Mouse (Mus musculus) activated CD4-positive, CD25-positive, alpha-beta regulatory T cell, adult 4 months (primary cell): Measurements from ENCODE around the gene Vwa7. TPM values are rescaled to one million over a fixed set of nuclear protein-coding genes. Genes with fewer than 3 reads are reported as not detected.
A peak's percentile ranks its signal among the peaks of the same experiment; 100 is the strongest.

Experiments
- ATAC-seq: one replicate; pipeline ENCODE4 v1.8.0; 2017
- polyA plus RNA-seq, 2 experiments: library from polyadenylated mRNA; unstranded; fragments of 100-300 nt; shearing (Covaris generic); gene quantifications; one replicate each; pipeline ENCODE4 v1.2.1; 2017

Vwa7 gene
- polyA plus RNA-seq, 2 experiments from 2014 or later = 0.11 to 0.12 TPM

- ATAC-seq = peak; percentile 80
These were observed 30.5 kb downstream of the Vwa7 start, which contains the start of gene Msh5 for GRCm38 (mm10) chr17:35046681-35047455. Gene Msh5 (minus strand): TSS chr17:35046745.

GRCm38 (mm10) chr17:35047688-35048087, 31.3 kb downstream of the Vwa7 start:
- no peak for ATAC-seq

GRCm38 (mm10) chr17:35048149-35048931, 32.0 kb downstream of the Vwa7 start:
- peak; percentile 11 for ATAC-seq

GRCm38 (mm10) chr17:35048932-35049440, 32.6 kb downstream of the Vwa7 start:
- ATAC-seq = no peak

GRCm38 (mm10) chr17:35049561-35050016, 33.2 kb downstream of the Vwa7 start, which contains the start of gene Clic1:
Gene Clic1 (plus strand): TSS chr17:35049966.
- no peak for ATAC-seq

- no peak for ATAC-seq
These were observed 33.9 kb downstream of the Vwa7 start for GRCm38 (mm10) chr17:35050126-35050750.

GRCm38 (mm10) chr17:35051156-35052086, 35.0 kb downstream of the Vwa7 start:
- peak; percentile 91 for ATAC-seq

GRCm38 (mm10) chr17:35052271-35052798, 36.0 kb downstream of the Vwa7 start:
- no peak for ATAC-seq

- no peak for ATAC-seq
These were observed 39.5 kb downstream of the Vwa7 start for GRCm38 (mm10) chr17:35055691-35056495.

GRCm38 (mm10) chr17:35057090-35057489, 40.7 kb downstream of the Vwa7 start:
- ATAC-seq = no peak

- no peak for ATAC-seq
These were observed 41.9 kb downstream of the Vwa7 start for GRCm38 (mm10) chr17:35058316-35058715.

- ATAC-seq = peak; percentile 80
These were observed 42.8 kb downstream of the Vwa7 start, which contains the start of gene Ddah2 for GRCm38 (mm10) chr17:35058911-35059892. Gene Ddah2 (plus strand): TSS chr17:35059035.

- no peak for ATAC-seq
These were observed 43.7 kb downstream of the Vwa7 start for GRCm38 (mm10) chr17:35060071-35060470.

- no peak for ATAC-seq
These were observed 44.4 kb downstream of the Vwa7 start for GRCm38 (mm10) chr17:35060737-35061297.

GRCm38 (mm10) chr17:35061299-35061698, 44.9 kb downstream of the Vwa7 start:
- no peak for ATAC-seq

- no peak for ATAC-seq
These were observed 47.1 kb downstream of the Vwa7 start for GRCm38 (mm10) chr17:35063466-35063865.

GRCm38 (mm10) chr17:35064378-35064877, 48.0 kb downstream of the Vwa7 start:
- no peak for ATAC-seq
